Mouse (Mus musculus) lung, postnatal 0 days (tissue): Measurements from ENCODE around the gene Prkcb.

Experiments used
- CTCF ChIP-seq: IDR thresholded peaks from 2 replicates; pipeline ENCODE4 v1.5.1; 2016; ENCODE audit warnings: antibody characterized with exemption, mild to moderate bottlenecking
- EP300 ChIP-seq: IDR thresholded peaks from 2 replicates; pipeline ENCODE4 v1.6.1; 2016; ENCODE audit warnings: antibody characterized with exemption, mild to moderate bottlenecking, control low read depth

DNA sequence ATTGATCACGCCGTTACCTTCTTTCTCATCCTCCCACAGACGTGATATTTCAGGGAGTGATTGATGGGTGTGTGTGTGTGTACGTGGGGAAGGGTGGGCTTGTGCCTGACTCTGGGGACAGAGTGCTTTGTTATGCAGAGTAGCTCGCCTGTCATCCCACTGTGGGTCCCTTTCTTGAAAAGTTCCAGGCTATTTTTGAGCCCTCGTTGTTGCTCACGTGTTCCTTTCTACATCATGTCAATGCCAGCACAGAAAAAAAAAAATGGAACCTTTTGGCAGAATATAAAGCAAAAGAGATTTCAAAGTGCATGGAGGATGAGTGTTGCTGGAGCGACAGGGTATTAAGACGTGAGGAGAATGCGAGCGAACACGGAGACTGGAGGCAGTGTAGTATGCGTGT lies 118.1 kb downstream of the Prkcb start:
- TF ChIP-seq CTCF (no peak), EP300 (no peak)
